Mouse (Mus musculus) heart, embryonic 14.5 days (tissue): ENCODE results near the gene Slit1. TPM values are rescaled to one million over a fixed set of nuclear protein-coding genes. Genes with fewer than 3 reads are reported as not detected.

Experiments used
- ATAC-seq: fragments of 200-750 bp; cut with Nextera tagmentation; 2 replicates; pipeline ENCODE4 v1.8.0; 2017; ENCODE audit warnings: low read depth, moderate TSS enrichment; ENCODE audit not compliant: insufficient number of reproducible peaks, insufficient read depth, low FRiP score
- H3K27ac ChIP-seq, 2 experiments: fragments of 200-500 bp in 1 of 2; fragments of 300-500 bp in 1 of 2; sonication (generic) in 1 of 2; replicated peaks in 1 of 2; 2 replicates each; pipeline ENCODE4 v1.5.1; 2012 to 2014; ENCODE audit warnings: low read depth in 2 of 2, low read length in 2 of 2, control low read depth in 1 of 2, mild to moderate bottlenecking in 1 of 2, mixed read lengths in 1 of 2; ENCODE audit not compliant: control insufficient read depth in 1 of 2, insufficient read depth in 1 of 2
- H3K27me3 ChIP-seq: fragments of 300-500 bp; sonication (generic); 2 replicates; pipeline ENCODE4 v1.6.1; 2014; ENCODE audit warnings: mild to moderate bottlenecking, low read length, control low read depth; ENCODE audit not compliant: control insufficient read depth, insufficient read depth
- H3K36me3 ChIP-seq: fragments of 300-500 bp; sonication (generic); 2 replicates; pipeline ENCODE4 v1.6.1; 2014; ENCODE audit warnings: mild to moderate bottlenecking, control low read depth, low read length, mixed read lengths; ENCODE audit not compliant: control insufficient read depth, insufficient read depth
- H3K4me1 ChIP-seq, 2 experiments: fragments of 200-500 bp in 1 of 2; fragments of 300-500 bp in 1 of 2; sonication (generic) in 1 of 2; 2 replicates each; pipeline ENCODE4 v1.6.1; 2012 to 2014; ENCODE audit warnings: low read length in 2 of 2, control low read depth in 1 of 2, mixed read lengths in 1 of 2; ENCODE audit not compliant: control insufficient read depth in 2 of 2, insufficient read depth in 2 of 2
- H3K4me2 ChIP-seq: fragments of 300-500 bp; sonication (generic); 2 replicates; pipeline ENCODE4 v1.6.1; 2014; ENCODE audit warnings: mild to moderate bottlenecking, low read length
- H3K4me3 ChIP-seq, 2 experiments: fragments of 200-500 bp in 1 of 2; fragments of 300-500 bp in 1 of 2; sonication (generic) in 1 of 2; 2 replicates each; pipeline ENCODE4 v1.5.1; 2012 to 2014; ENCODE audit warnings: low read length in 2 of 2, mild to moderate bottlenecking in 2 of 2, control low read depth in 1 of 2, low read depth in 1 of 2, moderate library complexity in 1 of 2; ENCODE audit not compliant: control insufficient read depth in 1 of 2, insufficient read depth in 1 of 2
- H3K9ac ChIP-seq: fragments of 300-500 bp; sonication (generic); 2 replicates; pipeline ENCODE4 v1.6.1; 2014; ENCODE audit warnings: mild to moderate bottlenecking, low read length
- H3K9me3 ChIP-seq: fragments of 300-500 bp; sonication (generic); 2 replicates; pipeline ENCODE4 v1.6.1; 2016; ENCODE audit warnings: low read length, control low read depth; ENCODE audit not compliant: control insufficient read depth
- WGBS: fragments of 180-500 bp; shearing (Covaris S2); extraction: QIAGEN DNeasy Blood & Tissue Kit; methylation state at CpG from one replicate; pipeline ENCODE4 v1.1.7; 2014; 5-methylcytosine and 5-hydroxymethylcytosine counted together
- polyA plus RNA-seq: library from polyadenylated mRNA; unstranded; fragments of >200 nt; fragmentation: Nextera tagmentation; extraction: Ambion mirVana; gene quantifications from 2 replicates; pipeline ENCODE4 v1.2.1, GENCODE M21; 2014

The Slit1 gene
- polyA plus RNA-seq, 1 experiment from 2014 or later, result not detected

DNA sequence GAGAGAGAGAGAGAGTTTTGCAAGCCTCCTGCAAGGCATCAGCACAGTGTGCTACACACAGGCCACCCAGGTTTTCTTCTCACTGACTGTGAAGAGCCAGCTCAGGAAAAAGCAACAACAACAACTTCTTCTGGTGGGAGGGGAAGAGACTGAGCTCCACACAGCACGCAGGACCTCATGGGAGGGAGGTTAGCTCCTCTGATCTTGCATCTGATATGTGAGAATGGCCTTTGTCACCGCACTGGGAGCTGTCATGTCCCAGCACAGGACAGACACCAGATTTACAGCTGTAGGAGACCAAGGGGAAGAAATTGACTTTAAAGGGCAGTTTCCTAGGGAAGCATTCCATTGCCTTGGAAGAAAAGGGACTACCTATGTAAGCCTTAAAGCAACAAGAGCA is 20.1 kb downstream of the Slit1 start:
- no peaks in the 10 kb centered on the region for H3K36me3 ChIP-seq
- H3K9me3 ChIP-seq, result no peaks in the 10 kb centered on the region
- no peak overlapping the region for H3K9ac ChIP-seq
- 12% methylated on average over 2 of the region's 2 CpGs for WGBS
- no peak overlapping the region for H3K27ac ChIP-seq
- no peaks in the 10 kb centered on the region for H3K27me3 ChIP-seq
- H3K4me3 ChIP-seq, result no peak overlapping the region
- ATAC-seq, result no peak
- H3K4me2 ChIP-seq, result no peak overlapping the region
- H3K4me1 ChIP-seq, result peaks cover 0 to 5% of the 10 kb centered on the region in 2 experiments; a peak in 1 of 4 replicates

- Histone ChIP-seq H3K9me3 (no peaks in the 10 kb centered on the region), H3K27ac (no peak overlapping the region), H3K4me1 (peaks cover 5 to 8% of the 10 kb centered on the region in 2 experiments; a peak in 2 of 4 replicates), H3K27me3 (no peaks in the 10 kb centered on the region), H3K4me3 (no peak overlapping the region), H3K36me3 (no peaks in the 10 kb centered on the region), H3K9ac (no peak overlapping the region), H3K4me2 (no peak overlapping the region)
- WGBS, result 70% methylated on average over 8 of the region's 8 CpGs
- ATAC-seq, result no peak
Observed at GRCm38 (mm10) chr19:41719436-41719835, 24.0 kb downstream of the Slit1 start.

DNA sequence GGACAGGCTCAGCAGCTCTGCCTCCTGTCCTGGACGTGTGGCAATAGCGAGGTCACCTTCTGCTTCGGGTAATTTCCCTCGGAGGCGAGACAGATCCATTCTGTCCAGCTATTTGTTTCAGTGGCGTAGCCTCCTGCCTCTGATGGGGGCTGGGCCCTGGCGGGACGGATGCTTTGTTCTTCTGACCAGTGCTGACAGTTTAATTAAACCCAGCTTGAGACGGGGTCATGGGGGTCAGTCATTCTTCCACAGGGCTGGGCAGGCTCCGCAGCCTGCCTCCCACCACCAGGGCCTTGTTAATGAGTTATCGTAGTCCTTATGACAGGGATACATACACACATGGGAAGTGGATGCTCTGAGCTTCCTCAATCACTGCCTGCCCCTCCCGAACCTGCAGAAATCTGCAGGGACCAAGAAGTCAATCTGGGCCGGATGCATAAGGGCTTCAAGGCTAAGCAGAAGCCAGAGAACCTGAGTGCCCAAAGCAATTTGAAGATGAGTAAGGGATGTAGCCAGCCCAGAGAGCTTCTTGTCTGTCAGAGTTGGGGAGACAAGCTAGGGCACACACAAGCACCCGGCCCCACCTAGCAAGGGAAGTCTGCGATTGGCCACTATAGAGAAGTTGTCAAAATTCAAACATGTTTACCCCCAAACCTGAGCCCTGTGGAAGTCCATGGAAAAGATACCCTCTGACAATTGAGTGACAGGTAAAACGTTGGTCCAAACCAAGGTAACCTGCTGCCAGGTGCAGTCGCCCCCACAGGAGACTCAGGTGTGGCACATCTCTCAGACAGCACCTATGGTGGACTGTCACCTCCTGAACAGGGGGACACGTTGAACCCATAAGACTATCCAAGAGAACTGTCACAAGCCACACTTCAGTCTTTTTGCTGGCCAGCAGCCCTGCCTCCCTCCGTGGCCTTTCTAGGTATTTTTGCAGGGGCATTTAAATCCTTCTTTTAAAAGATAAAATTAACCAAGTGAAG is 26.9 kb downstream of the Slit1 start:
- Histone ChIP-seq H3K9me3 (no peaks in the 10 kb centered on the region), H3K36me3 (no peaks in the 10 kb centered on the region), H3K4me1 (peaks cover 5 to 8% of the 10 kb centered on the region in 2 experiments; a peak in 2 of 4 replicates), H3K4me2 (no peak overlapping the region), H3K4me3 (no peak overlapping the region), H3K9ac (no peak overlapping the region), H3K27me3 (no peaks in the 10 kb centered on the region), H3K27ac (no peak overlapping the region)
- ATAC-seq, result no peak
- 31% methylated on average over 19 of the region's 19 CpGs for WGBS

DNA sequence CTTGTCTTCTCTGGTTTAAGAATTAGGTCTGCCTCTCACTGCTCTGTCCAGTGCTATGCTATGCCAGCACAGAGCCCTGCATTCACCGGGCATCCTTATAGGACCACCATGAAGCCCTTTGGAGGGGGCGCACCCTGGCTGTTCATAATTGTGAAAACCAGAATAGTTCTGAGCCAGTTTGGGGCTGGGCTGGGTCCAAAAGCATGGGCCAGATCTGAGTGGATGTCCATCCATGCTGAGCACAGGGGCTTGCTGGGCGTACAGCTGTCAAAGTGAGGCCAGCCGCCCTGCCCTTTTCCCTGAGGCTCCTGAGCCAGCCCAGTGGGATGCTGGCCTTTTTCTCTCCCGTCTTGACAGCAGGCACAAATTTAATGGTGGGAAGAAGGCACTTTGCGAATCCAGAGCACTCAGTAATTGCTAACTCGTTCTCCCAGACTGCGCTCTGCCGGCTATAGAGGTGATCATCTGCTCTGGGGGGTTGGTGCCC is 29.0 kb downstream of the Slit1 start:
- Histone ChIP-seq H3K9me3 (no peaks in the 10 kb centered on the region), H3K9ac (no peak overlapping the region), H3K27ac (no peak overlapping the region), H3K4me2 (no peak overlapping the region), H3K27me3 (no peaks in the 10 kb centered on the region), H3K36me3 (no peaks in the 10 kb centered on the region), H3K4me3 (no peak overlapping the region), H3K4me1 (peaks cover 3 to 5% of the 10 kb centered on the region in 2 experiments; a peak in 2 of 4 replicates)
- WGBS, result 70% methylated on average over 9 of the region's 9 CpGs
- ATAC-seq, result no peak

- H3K36me3 ChIP-seq, result no peaks in the 10 kb centered on the region
- no peaks in the 10 kb centered on the region for H3K9me3 ChIP-seq
- no peak overlapping the region for H3K4me3 ChIP-seq
- no peak overlapping the region for H3K27ac ChIP-seq
- no peak overlapping the region for H3K4me2 ChIP-seq
- WGBS, result 92% methylated on average over 8 of the region's 8 CpGs
- no peak overlapping the region for H3K9ac ChIP-seq
- no peaks in the 10 kb centered on the region for H3K27me3 ChIP-seq
- H3K4me1 ChIP-seq, result peaks cover 3 to 5% of the 10 kb centered on the region in 2 experiments; a peak in 2 of 4 replicates
- ATAC-seq, result no peak
Observed at GRCm38 (mm10) chr19:41712829-41713228, 30.6 kb downstream of the Slit1 start.

DNA sequence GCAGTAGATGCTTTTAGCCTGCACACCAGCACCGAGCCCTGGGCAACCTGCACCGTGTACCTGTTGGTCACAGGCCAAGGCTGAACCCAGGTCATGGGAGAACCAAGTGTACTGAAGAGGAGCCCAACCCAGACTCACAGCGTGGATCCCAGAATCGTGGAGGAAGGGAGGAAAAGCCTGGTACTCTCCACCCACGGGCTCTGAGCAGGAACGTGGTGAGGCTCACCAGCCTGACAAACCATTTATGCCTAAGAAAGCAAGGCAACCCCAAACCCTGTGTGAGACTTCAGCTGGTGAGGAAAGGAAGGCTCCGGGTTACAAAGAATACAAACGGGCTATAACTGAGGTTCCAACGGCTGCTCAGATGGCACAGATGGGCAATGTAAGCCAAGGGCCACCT is 31.8 kb downstream of the Slit1 start:
- 82% methylated on average over 9 of the region's 9 CpGs for WGBS
- no peaks in the 10 kb centered on the region for H3K9me3 ChIP-seq
- H3K36me3 ChIP-seq, result no peaks in the 10 kb centered on the region
- H3K4me1 ChIP-seq, result peaks cover 3 to 5% of the 10 kb centered on the region in 2 experiments; a peak in 2 of 4 replicates
- no peak for ATAC-seq
- H3K27ac ChIP-seq, result no peak overlapping the region
- H3K9ac ChIP-seq, result no peak overlapping the region
- H3K27me3 ChIP-seq, result no peaks in the 10 kb centered on the region; the same call in 1 of the 2 replicates
- H3K4me3 ChIP-seq, result no peak overlapping the region
- H3K4me2 ChIP-seq, result no peak overlapping the region

- H3K4me2 ChIP-seq, result no peak overlapping the region
- H3K4me1 ChIP-seq, result no peaks in the 10 kb centered on the region; a peak in 1 of 4 replicates
- H3K9ac ChIP-seq, result no peak overlapping the region
- 85% methylated on average over 12 of the region's 12 CpGs for WGBS
- no peak overlapping the region for H3K27ac ChIP-seq
- peaks cover 14% of the 10 kb centered on the region for H3K27me3 ChIP-seq
- ATAC-seq, result no peak
- no peaks in the 10 kb centered on the region for H3K36me3 ChIP-seq
- H3K4me3 ChIP-seq, result no peak overlapping the region
- no peaks in the 10 kb centered on the region for H3K9me3 ChIP-seq
Observed at GRCm38 (mm10) chr19:41709497-41710165, 33.8 kb downstream of the Slit1 start.
